Mouse (Mus musculus) lung, postnatal 0 days (tissue): ENCODE data around the gene Mypn. TPM values are rescaled to one million over a fixed set of nuclear protein-coding genes. Genes with fewer than 3 reads are reported as not detected.
A peak's percentile ranks its signal among the peaks of the same experiment; 100 is the strongest.

ENCODE experiments used
- ATAC-seq: fragments of 200-750 bp; cut with Nextera tagmentation; 2 replicates; pipeline ENCODE4 v1.8.0; 2017; ENCODE audit warnings: moderate library complexity
- DNase-seq: peaks from one replicate; pipeline ENCODE4 v3.0.0-alpha.2; 2016; ENCODE audit warnings: low spot score
- H3K27ac ChIP-seq: fragments of 300-500 bp; sonication (generic); 2 replicates; pipeline ENCODE4 v1.5.1; 2014; ENCODE audit warnings: antibody characterized with exemption, mild to moderate bottlenecking, low read length, mixed read lengths
- H3K27me3 ChIP-seq: fragments of 300-500 bp; sonication (generic); replicated peaks from 2 replicates; pipeline ENCODE4 v1.6.1; 2014; ENCODE audit warnings: low read length, mixed read lengths; ENCODE audit not compliant: insufficient read depth
- H3K36me3 ChIP-seq: fragments of 300-500 bp; sonication (generic); 2 replicates; pipeline ENCODE4 v1.6.1; 2014; ENCODE audit warnings: low read length, mixed read lengths; ENCODE audit not compliant: insufficient read depth
- H3K4me1 ChIP-seq: fragments of 300-500 bp; sonication (generic); 2 replicates; pipeline ENCODE4 v1.6.1; 2014; ENCODE audit warnings: antibody characterized with exemption, low read depth, low read length, mixed read lengths; ENCODE audit not compliant: insufficient read depth
- H3K4me2 ChIP-seq: fragments of 300-500 bp; sonication (generic); replicated peaks from 2 replicates; pipeline ENCODE4 v1.6.1; 2014; ENCODE audit warnings: low read depth, mild to moderate bottlenecking, low read length, moderate library complexity, mixed read lengths
- H3K4me3 ChIP-seq: fragments of 300-500 bp; sonication (generic); 2 replicates; pipeline ENCODE4 v1.5.1; 2014; ENCODE audit warnings: low read depth, low read length
- H3K9ac ChIP-seq: fragments of 300-500 bp; sonication (generic); replicated peaks from 2 replicates; pipeline ENCODE4 v1.6.1; 2014; ENCODE audit warnings: low read depth, mild to moderate bottlenecking
- H3K9me3 ChIP-seq: fragments of 300-500 bp; sonication (generic); 2 replicates; pipeline ENCODE4 v1.6.1; 2016; ENCODE audit warnings: low read length, mixed read lengths
- CTCF ChIP-seq: IDR thresholded peaks from 2 replicates; pipeline ENCODE4 v1.5.1; 2016; ENCODE audit warnings: antibody characterized with exemption, mild to moderate bottlenecking
- EP300 ChIP-seq: IDR thresholded peaks from 2 replicates; pipeline ENCODE4 v1.6.1; 2016; ENCODE audit warnings: antibody characterized with exemption, mild to moderate bottlenecking, control low read depth
- WGBS: fragments of 180-500 bp; shearing (Covaris S2); extraction: QIAGEN DNeasy Blood & Tissue Kit; methylation state at CpG from one replicate; pipeline ENCODE4 v1.1.7; 2014; 5-methylcytosine and 5-hydroxymethylcytosine counted together
- polyA plus RNA-seq: library from polyadenylated mRNA; unstranded; fragments of >200 nt; fragmentation: Nextera tagmentation; extraction: Ambion mirVana; gene quantifications from 2 replicates; pipeline ENCODE4 v1.2.1, GENCODE M21; 2015

Mypn gene
- polyA plus RNA-seq, 1 experiment from 2014 or later = 0.16 TPM

DNA sequence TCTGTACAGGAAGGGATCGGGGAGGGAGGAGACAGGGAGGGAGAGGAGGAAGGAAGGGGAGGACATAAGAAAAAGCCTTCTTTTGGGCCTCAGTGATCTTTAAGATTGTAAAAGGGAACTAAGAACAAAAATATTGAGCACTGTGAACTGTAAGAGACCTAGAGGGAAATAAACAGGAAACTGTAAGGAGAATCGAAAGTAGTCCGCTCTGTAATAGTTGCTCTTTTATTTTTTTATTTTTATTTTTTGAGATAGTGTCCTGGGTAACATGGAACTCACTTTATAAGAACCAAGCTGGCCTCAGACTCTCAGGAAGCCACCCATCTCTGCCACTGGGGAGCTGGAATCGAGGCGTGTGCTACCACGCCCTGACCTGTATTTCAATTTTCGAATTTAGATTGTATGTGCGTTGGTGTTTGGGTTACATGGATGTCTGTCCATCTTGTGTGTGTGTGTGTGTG lies 27.3 kb downstream of the Mypn start:
- H3K4me2 ChIP-seq = peak overlapping the region; percentile 56
- H3K27me3 ChIP-seq = no peaks in the 10 kb centered on the region
- ATAC-seq = peak; percentile 26
- peak; percentile 38 for DNase-seq
- H3K4me1 ChIP-seq = no peaks in the 10 kb centered on the region
- H3K9ac ChIP-seq = no peak overlapping the region
- H3K9me3 ChIP-seq = no peaks in the 10 kb centered on the region
- no peak overlapping the region for H3K27ac ChIP-seq
- H3K36me3 ChIP-seq = no peaks in the 10 kb centered on the region
- peak overlapping the region; percentile 26; the same call in 1 of the 2 replicates for H3K4me3 ChIP-seq
- no peak for TF ChIP-seq CTCF
- TF ChIP-seq EP300 = no peak
- 65% methylated on average over 8 of the region's 8 CpGs for WGBS

- ATAC-seq (no peak), DNase-seq (no peak)
- Histone ChIP-seq H3K4me2 (no peak overlapping the region), H3K4me3 (no peak overlapping the region), H3K4me1 (no peaks in the 10 kb centered on the region), H3K27ac (no peak overlapping the region), H3K9me3 (no peaks in the 10 kb centered on the region), H3K36me3 (no peaks in the 10 kb centered on the region), H3K27me3 (no peaks in the 10 kb centered on the region), H3K9ac (no peak overlapping the region)
- no peak for TF ChIP-seq EP300
- no peak for TF ChIP-seq CTCF
- WGBS = 71% methylated on average over 3 of the region's 3 CpGs
Observed at GRCm38 (mm10) chr10:63172089-63172488, 31.7 kb downstream of the Mypn start.

- Histone ChIP-seq H3K27me3 (no peaks in the 10 kb centered on the region), H3K9me3 (no peaks in the 10 kb centered on the region), H3K27ac (no peak overlapping the region), H3K9ac (no peak overlapping the region), H3K4me2 (no peak overlapping the region), H3K4me3 (no peak overlapping the region), H3K4me1 (no peaks in the 10 kb centered on the region), H3K36me3 (no peaks in the 10 kb centered on the region)
- DNase-seq (no peak), ATAC-seq (no peak)
- no peak for TF ChIP-seq EP300
- no peak for TF ChIP-seq CTCF
- WGBS = 90% methylated on average over 11 of the region's 11 CpGs
Observed at GRCm38 (mm10) chr10:63169503-63169902, 34.2 kb downstream of the Mypn start.

DNA sequence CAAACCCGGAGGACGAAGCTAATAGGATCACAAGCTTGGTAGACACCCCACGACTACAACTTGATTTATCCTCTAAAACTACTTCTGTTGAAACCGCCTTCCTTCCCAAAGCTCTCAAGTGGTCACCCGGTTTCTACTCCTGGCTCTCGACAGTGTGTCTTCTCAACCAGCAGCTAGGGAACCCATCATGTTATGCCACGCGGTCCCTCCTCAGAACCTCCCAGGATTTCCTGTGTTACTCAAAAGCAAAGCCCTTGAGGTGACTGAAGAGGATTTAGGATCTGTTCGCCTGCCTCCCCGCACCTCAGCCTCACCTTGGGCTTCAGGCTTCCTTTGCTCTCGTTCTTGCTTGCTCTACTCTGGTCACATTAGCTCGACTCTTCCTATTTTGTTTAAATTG lies 35.6 kb downstream of the Mypn start:
- WGBS = 79% methylated on average over 12 of the region's 12 CpGs
- Histone ChIP-seq H3K27ac (no peak overlapping the region), H3K9ac (no peak overlapping the region), H3K4me1 (no peaks in the 10 kb centered on the region), H3K4me2 (no peak overlapping the region), H3K36me3 (no peaks in the 10 kb centered on the region), H3K9me3 (no peaks in the 10 kb centered on the region), H3K4me3 (no peak overlapping the region), H3K27me3 (no peaks in the 10 kb centered on the region)
- TF ChIP-seq EP300 (no peak), CTCF (no peak)
- DNase-seq = no peak
- ATAC-seq = no peak

GRCm38 (mm10) chr10:63167241-63167995 lies 36.3 kb downstream of the Mypn start:
- TF ChIP-seq EP300 = no peak
- TF ChIP-seq CTCF = no peak
- Histone ChIP-seq H3K9ac (no peak overlapping the region), H3K4me3 (no peak overlapping the region), H3K27me3 (no peaks in the 10 kb centered on the region), H3K36me3 (no peaks in the 10 kb centered on the region), H3K4me1 (no peaks in the 10 kb centered on the region), H3K27ac (no peak overlapping the region), H3K9me3 (no peaks in the 10 kb centered on the region), H3K4me2 (no peak overlapping the region)
- DNase-seq = no peak
- ATAC-seq = no peak
- 72% methylated on average over 10 of the region's 10 CpGs for WGBS

DNA sequence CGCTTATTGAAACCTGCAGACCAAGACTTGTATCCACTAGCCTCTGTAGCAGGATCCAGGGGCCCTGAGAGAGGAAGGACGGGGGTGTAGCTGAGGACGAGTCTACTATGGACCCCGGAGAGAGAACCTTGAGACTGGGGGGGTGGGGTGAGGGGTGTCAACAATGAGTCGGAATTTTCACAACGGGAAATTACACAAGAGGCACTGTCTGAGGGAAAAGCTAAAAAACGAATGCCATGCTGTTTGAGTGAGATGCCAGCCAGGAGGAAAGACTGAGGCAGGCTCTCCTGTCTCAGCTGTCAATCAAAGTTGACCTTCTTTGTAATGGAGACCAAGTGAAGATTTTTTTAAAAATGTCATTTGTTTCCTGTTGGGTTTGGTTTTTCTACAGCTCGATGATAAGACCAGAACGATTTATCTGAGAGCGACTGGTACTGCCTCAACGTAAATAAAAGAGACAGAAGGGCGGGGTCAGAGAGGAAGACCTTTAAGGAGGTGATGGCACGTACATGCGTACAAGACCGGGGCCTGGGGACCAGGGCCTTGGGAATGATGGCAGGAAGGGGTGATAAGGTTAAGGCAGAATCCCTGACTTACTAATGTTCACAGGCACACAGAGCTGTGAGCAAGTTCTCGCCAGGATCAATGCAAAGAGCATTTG lies 37.9 kb downstream of the Mypn start:
- 52% methylated on average over 16 of the region's 16 CpGs for WGBS
- TF ChIP-seq CTCF = no peak
- no peak for TF ChIP-seq EP300

More for the DNA sequence above, 37.9 kb downstream of the Mypn start:
- Histone ChIP-seq H3K9me3 (no peaks in the 10 kb centered on the region), H3K4me1 (no peaks in the 10 kb centered on the region), H3K27me3 (no peaks in the 10 kb centered on the region), H3K27ac (no peak overlapping the region), H3K4me3 (no peak overlapping the region), H3K4me2 (no peak overlapping the region), H3K36me3 (no peaks in the 10 kb centered on the region), H3K9ac (no peak overlapping the region)
- no peak for ATAC-seq
- no peak for DNase-seq
